Mouse (Mus musculus) monocyte, adult 2 months (primary cell): ENCODE data around the gene Snrpd2.

Source experiments
- DNase-seq, 2 experiments: peaks; one replicate each; pipeline ENCODE4 v3.0.0; 2022; ENCODE audit warnings: low spot score in 2 of 2, low read depth in 1 of 2

The Snrpd2 gene

DNA sequence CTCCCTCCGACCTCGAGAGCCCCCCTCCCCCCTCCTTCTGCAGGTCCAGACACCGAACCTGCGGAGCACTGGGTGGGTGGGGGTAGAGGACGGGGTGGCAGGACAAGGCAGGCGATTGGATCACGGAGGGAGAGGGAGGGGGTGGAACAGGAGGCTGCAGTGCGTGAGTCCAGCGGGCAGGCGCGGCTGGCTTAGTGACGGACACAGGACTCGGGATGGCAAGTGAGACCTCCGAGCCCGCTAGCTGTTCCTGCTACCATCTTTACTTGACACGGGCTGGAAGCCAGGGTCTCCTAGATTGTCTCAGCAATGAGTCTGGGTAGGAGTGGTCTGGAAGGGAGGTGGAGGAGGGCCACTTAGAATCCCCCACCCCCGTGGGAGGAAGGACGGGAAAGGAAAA lies 28.5 kb downstream of the Snrpd2 start:
- no peak for DNase-seq

DNA sequence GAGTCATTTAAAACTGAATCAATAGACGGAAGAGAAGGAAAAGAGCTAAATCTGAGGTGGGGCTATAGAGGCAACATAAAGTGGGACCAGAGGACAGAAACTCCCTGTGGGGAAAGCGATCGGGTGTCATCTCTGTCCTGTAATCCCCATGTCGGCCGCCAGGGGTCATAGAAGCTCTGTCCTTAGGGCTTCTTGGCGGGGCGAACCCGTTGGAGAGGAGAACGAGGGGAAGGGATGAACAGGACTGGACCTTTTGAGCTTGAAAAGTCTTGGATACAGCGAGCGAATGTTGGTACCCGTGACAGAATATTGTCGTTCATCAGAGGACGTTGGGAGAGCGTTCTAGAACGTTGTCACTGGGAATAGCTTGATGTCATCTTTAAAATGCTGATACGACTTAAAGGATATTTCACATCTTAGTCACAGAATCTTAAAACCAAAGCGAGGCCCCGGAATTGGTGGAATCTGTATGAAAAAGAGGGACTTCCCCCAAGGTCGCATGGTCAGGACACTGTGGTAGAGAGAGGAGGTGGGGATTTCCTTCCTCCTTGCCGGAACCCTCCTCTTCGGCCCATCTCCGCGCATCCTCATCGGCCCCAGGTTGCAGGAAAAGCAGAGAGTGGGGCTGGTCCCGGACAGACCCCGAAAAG lies 29.0 kb downstream of the Snrpd2 start:
- peak in 1 of 2 experiments; percentile 68 for DNase-seq

DNA sequence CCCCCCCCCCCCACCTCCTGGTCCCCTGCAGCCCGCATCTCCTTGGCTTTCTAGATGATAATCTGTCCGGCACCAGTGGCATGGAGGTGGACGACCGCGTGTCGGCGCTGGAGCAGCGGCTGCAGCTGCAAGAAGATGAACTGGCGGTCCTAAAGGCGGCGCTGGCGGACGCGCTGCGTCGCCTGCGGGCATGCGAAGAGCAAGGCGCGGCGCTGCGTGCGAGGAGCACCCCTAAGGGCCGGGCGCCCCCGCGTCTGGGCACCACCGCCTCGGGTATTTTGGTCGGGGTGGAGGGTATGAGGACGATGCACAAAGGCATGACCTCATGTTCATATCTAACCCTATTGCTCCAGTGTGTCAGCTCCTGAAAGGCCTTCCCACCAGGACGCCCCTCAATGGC lies 29.7 kb downstream of the Snrpd2 start:
- peak in 1 of 2 experiments; percentile 49 for DNase-seq

DNA sequence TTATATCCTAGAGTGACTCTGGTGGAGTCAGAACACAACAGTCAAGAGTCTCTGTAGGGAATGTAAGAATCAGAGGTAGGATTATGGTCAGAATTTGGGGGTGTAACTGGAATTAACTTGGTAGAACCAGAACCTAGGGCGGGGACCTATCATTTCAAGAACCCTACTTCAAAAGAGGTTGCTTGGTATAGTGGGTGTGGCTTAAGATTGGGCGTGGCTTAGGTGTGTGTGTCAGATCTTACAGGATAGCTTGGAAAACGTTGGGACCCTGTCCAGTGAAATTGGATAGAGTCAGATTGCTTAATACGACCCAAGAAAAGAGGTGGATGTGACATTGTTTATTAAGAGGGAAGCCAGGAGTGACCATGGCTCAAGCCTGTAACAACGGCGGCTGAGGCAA lies 30.4 kb downstream of the Snrpd2 start:
- no peak for DNase-seq

DNA sequence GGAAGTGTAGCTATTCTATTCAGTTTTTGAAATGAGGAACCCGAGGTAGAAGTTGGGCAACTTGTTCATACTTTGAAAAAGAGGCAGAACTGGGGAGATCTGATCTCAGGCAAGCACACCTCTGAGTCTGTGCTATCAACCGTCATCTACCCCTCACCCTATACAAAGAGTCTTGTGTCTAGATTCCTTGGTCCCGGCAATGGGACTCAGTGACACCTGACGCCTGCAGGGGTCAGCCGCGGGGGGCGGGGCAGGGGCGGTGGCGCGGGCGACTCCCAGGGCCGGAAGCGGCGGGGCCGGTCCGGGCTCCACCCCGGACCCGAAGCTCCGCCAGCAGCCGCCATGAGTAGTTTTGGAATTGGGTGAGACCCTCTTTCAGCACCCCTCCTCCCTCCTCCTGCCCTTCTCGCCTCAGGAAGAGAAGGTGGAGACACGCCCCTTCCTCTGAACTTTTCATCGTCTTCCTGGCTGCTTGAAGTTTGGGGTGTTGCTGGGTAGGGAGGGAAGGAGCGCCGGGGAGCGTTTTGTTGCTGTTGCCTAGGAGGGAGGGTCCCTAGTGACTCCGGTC lies 31.4 kb downstream of the Snrpd2 start:
- no peak for DNase-seq

DNA sequence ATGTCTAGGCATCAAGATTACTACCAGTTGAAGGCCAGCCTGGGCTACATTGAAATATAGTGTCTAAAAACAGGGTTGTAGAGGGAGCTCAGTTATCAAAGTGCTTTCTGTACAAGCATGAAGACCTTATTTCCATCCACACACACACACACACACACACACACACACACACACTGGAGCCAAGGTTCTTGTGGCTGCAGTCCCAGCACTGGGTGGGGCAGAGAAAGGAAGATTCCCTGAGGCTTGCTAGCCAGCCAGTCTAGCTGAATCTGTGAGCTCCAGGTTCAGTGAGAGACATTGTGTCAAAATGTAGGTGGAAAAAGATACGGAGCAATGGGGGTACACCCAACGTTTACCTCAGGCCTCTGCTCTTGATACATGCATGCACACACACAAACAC lies 34.7 kb downstream of the Snrpd2 start:
- DNase-seq = no peak

DNA sequence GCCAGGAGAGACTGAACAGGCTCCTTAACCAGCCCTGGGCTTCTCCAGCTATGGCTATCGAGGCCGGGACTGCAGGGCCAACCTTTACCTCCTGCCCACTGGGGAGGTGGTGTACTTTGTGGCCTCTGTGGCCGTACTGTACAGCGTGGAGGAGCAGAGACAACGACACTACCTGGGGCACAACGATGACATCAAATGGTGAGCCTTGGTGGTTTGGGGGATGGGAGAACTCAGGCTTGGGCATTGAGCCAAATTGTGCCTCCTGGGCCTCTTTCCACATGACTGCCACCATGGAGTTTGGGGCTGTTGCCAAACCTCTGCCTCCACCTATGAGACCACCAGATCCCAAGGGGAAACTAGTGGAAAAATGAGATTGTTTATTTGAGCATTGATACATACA lies 35.2 kb downstream of the Snrpd2 start:
- no peak for DNase-seq

DNA sequence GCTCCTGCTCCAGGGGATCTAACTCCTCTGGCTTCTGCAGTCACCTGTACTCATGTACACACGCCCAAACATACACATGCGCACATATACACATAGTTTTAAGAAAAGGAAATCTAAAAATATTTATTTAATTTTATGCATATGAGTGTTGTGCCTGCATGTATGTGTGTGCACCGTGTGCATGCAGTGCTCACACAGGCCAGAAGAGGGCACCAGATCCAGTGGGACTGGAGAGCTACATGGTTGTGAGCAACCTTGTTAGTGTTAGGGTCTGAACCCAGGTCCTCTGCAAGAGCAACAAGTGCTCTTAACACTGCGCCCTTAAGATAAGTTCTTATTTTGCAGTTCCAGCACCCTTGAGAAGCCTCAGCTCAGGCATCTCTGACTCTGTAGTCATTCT lies 45.2 kb downstream of the Snrpd2 start:
- no peak for DNase-seq

DNA sequence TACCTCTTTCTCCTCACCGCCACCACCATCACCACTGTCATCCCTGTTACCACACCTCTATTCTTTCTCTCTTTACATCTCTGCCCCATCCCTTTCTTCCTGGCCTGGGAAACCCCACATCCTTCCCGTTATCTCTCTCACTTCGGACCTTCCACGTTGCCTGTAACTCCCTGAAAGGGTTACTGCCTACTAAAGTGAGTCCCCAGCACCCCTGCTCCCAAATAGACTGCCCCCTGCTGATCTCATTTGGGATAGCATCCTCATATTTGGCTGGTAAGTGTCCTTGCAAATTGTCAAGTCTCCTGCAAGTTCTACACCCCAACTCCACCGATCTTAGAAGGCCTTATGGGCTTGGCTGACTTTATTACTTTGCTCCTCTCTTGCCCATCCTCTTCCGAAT lies 47.2 kb downstream of the Snrpd2 start:
- no peak for DNase-seq

DNA sequence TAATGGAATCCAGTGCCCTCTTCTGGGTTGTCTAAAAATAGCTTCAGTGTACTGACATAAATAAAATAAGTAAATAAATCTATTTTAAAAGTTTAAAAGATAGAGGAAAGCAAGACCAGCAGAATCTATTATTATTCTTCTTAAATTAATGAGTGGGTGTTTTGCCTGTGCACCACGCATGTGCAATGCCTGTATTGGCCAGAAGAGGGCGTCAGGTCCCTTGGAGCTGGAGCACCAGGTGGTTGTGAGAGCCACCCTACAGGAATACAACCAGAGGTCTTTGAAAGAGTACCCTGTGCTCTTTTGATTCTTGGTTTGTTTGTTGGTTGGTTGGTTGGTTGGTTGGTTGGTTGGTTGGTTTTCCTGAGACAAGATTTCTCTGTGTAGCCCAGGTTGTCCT lies 48.5 kb downstream of the Snrpd2 start:
- DNase-seq = no peak

DNA sequence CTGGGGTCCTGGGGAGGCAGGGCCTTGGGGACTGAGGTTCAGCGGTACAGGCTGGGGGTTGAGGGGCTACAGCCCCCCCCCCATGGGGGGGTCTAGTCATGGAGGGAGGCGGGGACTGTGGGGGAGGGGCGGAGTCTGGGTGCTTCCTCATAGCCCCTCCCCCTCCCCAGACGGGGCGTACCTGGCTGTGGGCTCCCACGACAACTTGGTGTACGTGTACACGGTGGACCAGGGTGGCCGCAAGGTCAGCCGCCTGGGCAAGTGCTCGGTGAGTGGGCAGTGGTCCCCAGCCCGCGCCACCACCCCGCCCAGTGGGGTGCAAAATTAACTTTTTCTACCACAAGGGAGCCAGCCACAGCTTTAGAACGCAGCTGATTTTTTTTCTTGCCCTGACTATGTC lies 52.1 kb downstream of the Snrpd2 start:
- no peak for DNase-seq

DNA sequence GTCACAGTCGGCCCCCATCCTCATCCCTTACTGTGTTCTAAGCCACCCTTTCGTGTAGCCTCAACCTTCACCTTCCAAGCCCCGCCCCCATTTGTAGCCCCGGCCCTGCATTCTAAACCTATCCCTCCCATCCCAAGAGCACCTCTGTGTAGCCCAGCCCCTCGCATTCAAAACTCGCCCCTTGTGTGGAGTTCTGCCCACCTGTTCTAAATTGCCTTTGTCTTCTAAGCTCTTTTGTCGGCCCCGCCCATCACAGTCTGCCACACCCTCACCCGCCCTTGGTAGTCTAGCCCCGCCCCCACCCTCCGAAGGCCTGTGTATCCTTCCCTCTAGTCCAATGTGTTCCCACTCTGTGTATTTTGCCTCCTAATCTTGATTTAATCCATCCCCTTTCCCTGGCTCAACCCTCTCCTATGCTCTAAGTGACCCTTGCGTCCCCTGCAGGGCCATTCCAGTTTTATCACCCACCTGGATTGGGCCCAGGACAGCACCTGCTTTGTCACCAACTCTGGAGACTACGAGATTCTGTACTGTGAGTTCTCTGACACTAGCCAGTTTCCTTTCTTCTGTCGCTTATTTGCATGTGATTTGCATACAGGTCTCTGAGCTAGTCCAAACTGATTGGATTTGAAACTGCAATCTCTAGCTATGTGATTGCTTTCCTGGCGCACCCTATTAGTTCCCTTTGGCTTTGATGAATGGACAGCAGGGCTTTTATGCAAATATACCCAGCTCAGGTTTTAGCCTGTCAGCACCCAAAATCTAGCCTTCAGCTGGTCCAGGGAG lies 52.7 kb downstream of the Snrpd2 start:
- DNase-seq = no peak
